Mouse (Mus musculus) megakaryocyte, adult 5-6 weeks (primary cell): ENCODE results near the gene Galnt10. TPM values are rescaled to one million over a fixed set of nuclear protein-coding genes. Genes with fewer than 3 reads are reported as not detected.

Experiments used
- ATAC-seq: 2 replicates; pipeline ENCODE4 v1.8.0; 2016; ENCODE audit warnings: mild to moderate bottlenecking, inconsistent platforms; ENCODE audit not compliant: poor library complexity, severe bottlenecking
- total RNA-seq, 2 experiments: library from RNA; stranded (forward) in 1 of 2; stranded (reverse) in 1 of 2; fragments of 153-499, 151-499 nt in 1 of 2; fragments of 221-1000, 200-1000 nt in 1 of 2; gene quantifications; 2 replicates each; pipeline versions ENCODE4 v1.2.3 to v1.2.4; 2015 to 2017

The Galnt10 gene
- total RNA-seq, 2 experiments from 2014 or later, result 16.6 to 28.7 TPM

- peak; percentile 51 for ATAC-seq
Measured at GRCm38 (mm10) chr11:57633975-57634585, 11.2 kb upstream of the Galnt10 start.

GRCm38 (mm10) chr11:57635148-57635547, 10.1 kb upstream of the Galnt10 start:
- no peak for ATAC-seq

- no peak for ATAC-seq
Measured at GRCm38 (mm10) chr11:57643691-57644090, 1.6 kb upstream of the Galnt10 start.

- ATAC-seq, result peak; percentile 72
Measured at GRCm38 (mm10) chr11:57644245-57645017, 811 bp upstream of the Galnt10 start.

- no peak for ATAC-seq
Measured at GRCm38 (mm10) chr11:57645847-57646246, 605 bp downstream of the Galnt10 start.

- no peak for ATAC-seq
Measured at GRCm38 (mm10) chr11:57646416-57646815, 1.2 kb downstream of the Galnt10 start.

- ATAC-seq, result no peak
Measured at GRCm38 (mm10) chr11:57646940-57647339, 1.7 kb downstream of the Galnt10 start.

GRCm38 (mm10) chr11:57647446-57647845, 2.2 kb downstream of the Galnt10 start:
- ATAC-seq, result no peak

- ATAC-seq, result no peak
Measured at GRCm38 (mm10) chr11:57648196-57648800, 3.1 kb downstream of the Galnt10 start.

- ATAC-seq, result no peak
Measured at GRCm38 (mm10) chr11:57649269-57649668, 4.0 kb downstream of the Galnt10 start.

- ATAC-seq, result no peak
Measured at GRCm38 (mm10) chr11:57649671-57650070, 4.4 kb downstream of the Galnt10 start.

GRCm38 (mm10) chr11:57650867-57651266, 5.6 kb downstream of the Galnt10 start:
- no peak for ATAC-seq

GRCm38 (mm10) chr11:57651281-57651810, 6.1 kb downstream of the Galnt10 start:
- ATAC-seq, result peak; percentile 19; the same call in 1 of the 2 replicates

GRCm38 (mm10) chr11:57652206-57652922, 7.1 kb downstream of the Galnt10 start:
- no peak for ATAC-seq

- no peak for ATAC-seq
Measured at GRCm38 (mm10) chr11:57652923-57653660, 7.8 kb downstream of the Galnt10 start.

- no peak for ATAC-seq
Measured at GRCm38 (mm10) chr11:57653796-57654195, 8.6 kb downstream of the Galnt10 start.

- no peak for ATAC-seq
Measured at GRCm38 (mm10) chr11:57654386-57654785, 9.1 kb downstream of the Galnt10 start.

GRCm38 (mm10) chr11:57654977-57655397, 9.7 kb downstream of the Galnt10 start:
- peak; percentile 38 for ATAC-seq

GRCm38 (mm10) chr11:57655669-57656325, 10.6 kb downstream of the Galnt10 start:
- ATAC-seq, result no peak
